Mouse (Mus musculus) liver, embryonic 15.5 days (tissue): ENCODE data around the gene Itgb8. TPM values are rescaled to one million over a fixed set of nuclear protein-coding genes. Genes with fewer than 3 reads are reported as not detected.

Experiments used
- ATAC-seq: fragments of 200-750 bp; cut with Nextera tagmentation; 2 replicates; pipeline ENCODE4 v1.8.0; 2017; ENCODE audit warnings: moderate number of reproducible peaks, mild to moderate bottlenecking, moderate library complexity; ENCODE audit not compliant: insufficient read depth
- H3K27ac ChIP-seq: fragments of 300-500 bp; sonication (generic); replicated peaks from 2 replicates; pipeline ENCODE4 v1.5.1; 2015; ENCODE audit warnings: mild to moderate bottlenecking, inconsistent platforms
- H3K27me3 ChIP-seq: fragments of 300-500 bp; sonication (generic); 2 replicates; pipeline ENCODE4 v1.6.1; 2015; ENCODE audit warnings: mild to moderate bottlenecking, inconsistent platforms
- H3K36me3 ChIP-seq: fragments of 300-500 bp; sonication (generic); replicated peaks from 2 replicates; pipeline ENCODE4 v1.6.1; 2015; ENCODE audit warnings: moderate library complexity, mild to moderate bottlenecking, inconsistent platforms
- H3K4me1 ChIP-seq: fragments of 300-500 bp; sonication (generic); replicated peaks from 2 replicates; pipeline ENCODE4 v1.6.1; 2015; ENCODE audit warnings: inconsistent platforms
- H3K4me2 ChIP-seq: fragments of 300-500 bp; sonication (generic); 2 replicates; pipeline ENCODE4 v1.6.1; 2015; ENCODE audit warnings: moderate library complexity, mild to moderate bottlenecking, inconsistent platforms
- H3K4me3 ChIP-seq: fragments of 300-500 bp; sonication (generic); replicated peaks from 2 replicates; pipeline ENCODE4 v1.5.1; 2015; ENCODE audit warnings: mild to moderate bottlenecking, inconsistent platforms
- H3K9ac ChIP-seq: fragments of 300-500 bp; sonication (generic); 2 replicates; pipeline ENCODE4 v1.6.1; 2015; ENCODE audit warnings: moderate library complexity, mild to moderate bottlenecking, inconsistent platforms
- H3K9me3 ChIP-seq: fragments of 300-500 bp; sonication (generic); replicated peaks from 2 replicates; pipeline ENCODE4 v1.6.1; 2016; ENCODE audit warnings: inconsistent platforms
- WGBS: fragments of 180-500 bp; shearing (Covaris S2); methylation state at CpG from one replicate; pipeline ENCODE4 v1.1.7; 2015; ENCODE audit warnings: mixed read lengths; ENCODE audit not compliant: insufficient replicate concordance; 5-methylcytosine and 5-hydroxymethylcytosine counted together
- polyA plus RNA-seq: library from polyadenylated mRNA; unstranded; fragments of >200 nt; fragmentation: Nextera tagmentation; extraction: Ambion mirVana; gene quantifications from 2 replicates; pipeline ENCODE4 v1.2.1, GENCODE M21; 2015

Gene Itgb8
- polyA plus RNA-seq, 1 experiment from 2014 or later: 0.10 TPM

- H3K4me2 ChIP-seq: no peak overlapping the region
- H3K36me3 ChIP-seq: no peaks in the 10 kb centered on the region
- no peak overlapping the region for H3K4me3 ChIP-seq
- H3K4me1 ChIP-seq: no peaks in the 10 kb centered on the region
- no peaks in the 10 kb centered on the region for H3K9me3 ChIP-seq
- no peak overlapping the region for H3K27ac ChIP-seq
- no peak overlapping the region for H3K9ac ChIP-seq
- no peak for ATAC-seq
- H3K27me3 ChIP-seq: no peaks in the 10 kb centered on the region
- 33% methylated on average over 6 of the region's 6 CpGs for WGBS
Measured at GRCm38 (mm10) chr12:119113522-119114135, 125.0 kb downstream of the Itgb8 start.

- Histone ChIP-seq H3K27me3 (no peaks in the 10 kb centered on the region), H3K9me3 (no peaks in the 10 kb centered on the region), H3K4me1 (no peaks in the 10 kb centered on the region), H3K27ac (no peak overlapping the region), H3K36me3 (no peaks in the 10 kb centered on the region), H3K9ac (no peak overlapping the region), H3K4me2 (no peak overlapping the region), H3K4me3 (no peak overlapping the region)
- WGBS: 32% methylated on average over 2 of the region's 2 CpGs
- no peak for ATAC-seq
Measured at GRCm38 (mm10) chr12:119110091-119110490, 128.5 kb downstream of the Itgb8 start.

Other genes with a start within 250 kb of the Itgb8 start
- gene Macc1, start 75.5 kb upstream of the Itgb8 start, polyA plus RNA-seq: 0.02 TPM in 1 of 2 replicates, not detected in the other